Mouse (Mus musculus): Measurements from ENCODE around the gene Lin28a.

DNA sequence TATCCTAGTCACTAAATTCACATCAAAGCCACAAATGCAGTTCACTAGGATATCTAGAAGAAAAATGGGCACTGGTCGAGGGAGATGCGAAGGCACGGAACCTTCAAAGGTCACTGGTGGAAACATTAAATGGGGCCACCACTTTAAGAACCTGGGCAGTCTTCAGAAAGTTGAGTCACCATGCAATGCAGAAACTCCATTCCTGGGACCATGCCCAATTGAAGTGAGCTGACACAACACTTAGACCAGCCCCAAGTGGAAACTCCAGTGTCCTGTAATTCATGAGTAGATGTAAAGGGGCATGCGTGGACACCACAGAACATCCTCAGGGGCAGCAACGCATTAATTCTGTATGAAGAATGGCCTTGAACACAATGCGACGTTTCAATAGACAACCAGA lies 56.1 kb downstream of the Lin28a start:
- TF ChIP-seq CTCF (IDR thresholded peaks at IDR 0.05; ENCODE audit: low read depth, low read length) (no peak), POLR2A (IDR thresholded peaks at IDR 0.05; ENCODE audit: borderline replicate concordance, low read depth, low read length) (no peak)
